Mouse (Mus musculus) liver (tissue): Measurements from ENCODE around the gene Sstr4.

Experiments
- DNase-seq: peaks from one replicate; pipeline ENCODE4 v3.0.0-alpha.2; 2020; ENCODE audit warnings: mixed read lengths

Gene Sstr4

GRCm38 (mm10) chr2:148432346-148432745 lies 37.2 kb downstream of the Sstr4 start:
- DNase-seq, result no peak

DNA sequence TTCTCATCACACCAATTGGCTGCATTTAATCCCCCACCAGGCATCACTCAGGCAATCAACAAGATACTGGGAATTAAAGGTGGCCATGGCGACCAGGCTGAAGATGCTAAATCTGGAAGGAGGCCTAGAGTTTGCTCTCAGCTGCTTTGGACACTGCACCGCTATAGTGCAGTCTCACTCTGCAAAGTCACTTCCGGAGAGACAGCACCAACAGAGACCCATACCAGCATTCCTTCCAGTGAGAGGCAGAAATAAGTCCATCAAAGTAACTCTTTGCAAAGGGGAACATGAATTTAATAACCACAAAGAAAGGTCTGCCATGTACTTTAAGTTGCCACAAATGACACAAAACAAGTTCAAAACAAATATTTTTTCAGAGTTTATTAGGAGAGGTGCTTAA lies 41.1 kb downstream of the Sstr4 start:
- DNase-seq, result no peak

DNA sequence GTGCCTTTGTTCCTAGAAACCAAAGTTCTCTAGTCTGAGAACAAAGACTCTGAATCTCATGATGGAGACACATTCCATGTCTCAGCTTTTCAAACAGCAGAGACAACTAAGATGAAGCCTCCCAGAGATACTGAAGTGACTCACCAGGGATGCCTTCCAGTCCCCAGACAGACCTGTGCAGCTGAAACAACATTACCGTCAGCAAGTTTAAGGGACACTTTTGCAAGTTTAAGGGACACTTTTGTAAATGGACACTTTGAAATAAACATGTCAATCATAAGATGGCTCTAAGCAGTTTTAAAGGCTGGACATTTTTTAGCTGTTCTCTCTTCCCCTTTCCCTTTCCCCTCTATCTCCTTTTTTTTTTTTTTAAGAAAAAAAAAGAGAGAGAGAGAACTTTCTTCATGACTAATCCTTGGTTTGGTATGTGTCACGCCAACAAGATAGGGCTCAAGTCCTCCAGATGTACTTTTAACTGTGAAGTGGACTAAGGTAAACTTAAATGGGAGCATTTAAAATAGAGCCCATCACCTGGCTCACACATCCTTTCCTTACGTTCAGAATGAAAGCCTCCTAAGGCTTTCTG lies 44.6 kb downstream of the Sstr4 start:
- DNase-seq, result no peak

DNA sequence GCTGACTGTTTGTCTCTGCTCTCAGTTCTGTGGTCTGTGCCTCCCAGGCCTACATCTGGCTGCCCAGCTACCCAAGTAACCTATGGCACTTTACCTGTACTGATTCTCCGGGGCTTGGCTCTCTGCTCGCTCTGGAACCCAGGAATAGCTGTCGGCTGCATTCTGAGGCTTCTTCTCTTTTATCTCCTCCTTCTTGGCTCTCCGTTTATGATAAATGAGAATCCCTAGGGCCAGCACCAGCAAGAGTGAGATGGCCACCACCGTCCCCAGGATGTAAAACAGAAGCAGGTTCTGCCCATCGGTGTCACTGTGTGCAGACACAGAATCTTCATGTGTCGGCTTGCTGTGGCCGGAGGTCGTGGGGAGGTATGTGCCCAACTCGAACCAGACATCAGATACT lies 46.3 kb downstream of the Sstr4 start:
- no peak for DNase-seq

- no peak for DNase-seq
Observed at GRCm38 (mm10) chr2:148442172-148442571, 47.0 kb downstream of the Sstr4 start.

DNA sequence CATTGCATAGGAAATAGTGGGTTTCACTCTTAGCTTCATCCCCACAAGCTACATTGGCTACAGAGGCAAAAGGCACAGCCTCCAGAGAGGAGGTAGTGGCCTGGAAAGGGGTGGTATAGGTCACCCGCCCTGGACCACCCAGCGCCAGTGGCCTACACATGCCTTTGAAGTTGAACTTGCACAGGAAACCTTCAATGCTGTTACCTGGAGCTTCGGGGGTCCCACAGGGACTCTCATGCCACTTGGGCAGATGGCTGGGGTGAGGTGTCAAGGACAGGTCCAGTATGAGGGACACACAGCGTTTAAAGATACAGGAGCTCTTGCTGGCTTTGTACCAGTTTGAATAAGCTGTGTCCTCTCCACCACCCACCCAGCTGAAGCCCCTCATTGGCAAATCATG lies 47.6 kb downstream of the Sstr4 start:
- DNase-seq, result no peak

DNA sequence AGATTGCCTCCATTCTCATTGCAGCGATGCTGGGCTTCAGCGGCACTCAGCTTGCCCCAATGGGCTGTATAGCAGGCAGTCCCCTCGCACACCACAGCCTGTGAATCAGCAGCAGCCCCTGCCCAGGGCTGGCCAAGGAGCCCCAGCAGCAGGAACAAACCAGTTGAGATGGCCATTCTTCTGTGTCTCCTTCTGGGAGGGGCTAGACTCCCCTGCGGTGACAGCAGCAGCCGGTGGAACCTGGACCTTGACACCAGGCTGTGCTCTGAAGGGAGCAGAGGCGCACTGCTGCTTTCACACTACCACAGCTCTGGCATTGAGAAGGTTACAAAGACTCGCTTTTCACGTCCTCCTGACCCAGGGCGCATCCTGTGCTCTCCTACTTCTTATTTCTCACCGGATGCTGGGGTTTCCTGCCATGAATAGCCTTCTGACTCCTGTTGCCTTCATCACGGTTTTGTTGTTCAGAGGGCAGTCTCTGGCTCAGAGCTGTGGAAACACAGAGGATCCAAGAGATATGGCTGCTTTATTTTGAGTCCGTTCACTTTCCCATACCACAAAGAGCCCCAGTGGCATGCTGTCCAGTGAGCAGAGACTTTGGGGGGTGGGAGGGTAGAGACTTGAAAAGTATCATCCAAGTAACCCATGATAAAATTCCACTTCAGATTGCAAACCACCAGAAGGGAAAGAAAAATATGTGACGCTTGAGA lies 48.3 kb downstream of the Sstr4 start, which contains the start of gene Cd93:
Gene Cd93 (minus strand): TSS at position 315 of the 710 bp plus-strand sequence.
- DNase-seq, result peak; percentile 20

GRCm38 (mm10) chr2:148444472-148444871 lies 49.3 kb downstream of the Sstr4 start:
- no peak for DNase-seq

GRCm38 (mm10) chr2:148445616-148446015 lies 50.5 kb downstream of the Sstr4 start:
- DNase-seq, result no peak
